Mouse (Mus musculus) embryonic facial prominence, embryonic 15.5 days (tissue): ENCODE results near the gene Tubb4b. TPM values are rescaled to one million over a fixed set of nuclear protein-coding genes. Genes with fewer than 3 reads are reported as not detected.
A peak's percentile ranks its signal among the peaks of the same experiment; 100 is the strongest.

Experiments used
- ATAC-seq: fragments of 200-750 bp; cut with Nextera tagmentation; 2 replicates; pipeline ENCODE4 v1.8.0; 2017; ENCODE audit warnings: low read depth, moderate TSS enrichment; ENCODE audit not compliant: insufficient number of reproducible peaks, low FRiP score, low TSS enrichment
- H3K27ac ChIP-seq: fragments of 300-500 bp; sonication (generic); replicated peaks from 2 replicates; pipeline ENCODE4 v1.5.1; 2015; ENCODE audit warnings: mild to moderate bottlenecking, inconsistent platforms
- H3K27me3 ChIP-seq: fragments of 300-500 bp; sonication (generic); 2 replicates; pipeline ENCODE4 v1.6.1; 2015; ENCODE audit warnings: inconsistent platforms
- H3K36me3 ChIP-seq: fragments of 300-500 bp; sonication (generic); 2 replicates; pipeline ENCODE4 v1.6.1; 2015; ENCODE audit warnings: mild to moderate bottlenecking, inconsistent platforms
- H3K4me1 ChIP-seq: fragments of 300-500 bp; sonication (generic); 2 replicates; pipeline ENCODE4 v1.6.1; 2015; ENCODE audit warnings: inconsistent platforms
- H3K4me2 ChIP-seq: fragments of 300-500 bp; sonication (generic); replicated peaks from 2 replicates; pipeline ENCODE4 v1.6.1; 2015; ENCODE audit warnings: mild to moderate bottlenecking, inconsistent platforms
- H3K4me3 ChIP-seq: fragments of 300-500 bp; sonication (generic); replicated peaks from 2 replicates; pipeline ENCODE4 v1.5.1; 2015; ENCODE audit warnings: mild to moderate bottlenecking, inconsistent platforms
- H3K9ac ChIP-seq: fragments of 300-500 bp; sonication (generic); 2 replicates; pipeline ENCODE4 v1.6.1; 2015; ENCODE audit warnings: inconsistent platforms
- H3K9me3 ChIP-seq: fragments of 300-500 bp; sonication (generic); replicated peaks from 2 replicates; pipeline ENCODE4 v1.6.1; 2016; ENCODE audit warnings: inconsistent platforms
- WGBS: fragments of 180-500 bp; shearing (Covaris S2); methylation state at CpG from one replicate; pipeline ENCODE4 v1.1.7; 2015; 5-methylcytosine and 5-hydroxymethylcytosine counted together
- polyA plus RNA-seq: library from polyadenylated mRNA; unstranded; fragments of >200 nt; fragmentation: Nextera tagmentation; extraction: Ambion mirVana; gene quantifications from 2 replicates; pipeline ENCODE4 v1.2.1, GENCODE M21; 2015

The Tubb4b gene
- polyA plus RNA-seq, 1 experiment from 2014 or later = 660 TPM

GRCm38 (mm10) chr2:25176573-25176972, 47.9 kb downstream of the Tubb4b start:
- no peak overlapping the region for H3K4me2 ChIP-seq
- H3K27me3 ChIP-seq = peaks cover 56% of the 10 kb centered on the region
- no peaks in the 10 kb centered on the region for H3K9me3 ChIP-seq
- WGBS = 50% methylated on average over 6 of the region's 6 CpGs
- peak overlapping the region; percentile 12 for H3K27ac ChIP-seq
- H3K9ac ChIP-seq = no peak overlapping the region
- H3K4me1 ChIP-seq = peaks cover 63% of the 10 kb centered on the region
- H3K4me3 ChIP-seq = no peak overlapping the region
- no peaks in the 10 kb centered on the region for H3K36me3 ChIP-seq
- no peak for ATAC-seq

- 72% methylated on average over 4 of the region's 4 CpGs for WGBS
- Histone ChIP-seq H3K4me2 (no peak overlapping the region), H3K27me3 (peaks cover 47% of the 10 kb centered on the region), H3K4me1 (peaks cover 55% of the 10 kb centered on the region), H3K9me3 (no peaks in the 10 kb centered on the region), H3K9ac (no peak overlapping the region), H3K36me3 (no peaks in the 10 kb centered on the region), H3K4me3 (no peak overlapping the region), H3K27ac (no peak overlapping the region)
- ATAC-seq = no peak
Observed at GRCm38 (mm10) chr2:25175690-25176078, 48.8 kb downstream of the Tubb4b start.

GRCm38 (mm10) chr2:25174866-25175689, 49.4 kb downstream of the Tubb4b start:
- Histone ChIP-seq H3K4me1 (peaks cover 55% of the 10 kb centered on the region), H3K4me2 (no peak overlapping the region), H3K9me3 (no peaks in the 10 kb centered on the region), H3K27me3 (peaks cover 41% of the 10 kb centered on the region), H3K4me3 (no peak overlapping the region), H3K36me3 (no peaks in the 10 kb centered on the region), H3K9ac (no peak overlapping the region), H3K27ac (no peak overlapping the region)
- ATAC-seq = no peak
- 53% methylated on average over 7 of the region's 7 CpGs for WGBS

- 90% methylated on average over 4 of the region's 4 CpGs for WGBS
- peaks cover 57% of the 10 kb centered on the region for H3K4me1 ChIP-seq
- no peak for ATAC-seq
- H3K27me3 ChIP-seq = peaks cover 28% of the 10 kb centered on the region
- H3K9me3 ChIP-seq = no peaks in the 10 kb centered on the region
- no peak overlapping the region for H3K4me3 ChIP-seq
- no peak overlapping the region for H3K27ac ChIP-seq
- no peaks in the 10 kb centered on the region for H3K36me3 ChIP-seq
- no peak overlapping the region for H3K4me2 ChIP-seq
- H3K9ac ChIP-seq = no peak overlapping the region
Observed at GRCm38 (mm10) chr2:25173821-25174220, 50.7 kb downstream of the Tubb4b start.

GRCm38 (mm10) chr2:25172629-25173028, 51.9 kb downstream of the Tubb4b start:
- Histone ChIP-seq H3K9me3 (no peaks in the 10 kb centered on the region), H3K4me1 (peaks cover 57% of the 10 kb centered on the region), H3K4me3 (no peak overlapping the region), H3K36me3 (no peaks in the 10 kb centered on the region), H3K27me3 (peaks cover 16% of the 10 kb centered on the region), H3K4me2 (no peak overlapping the region), H3K27ac (peak overlapping the region; percentile 8), H3K9ac (no peak overlapping the region)
- no peak for ATAC-seq
- WGBS = 54% methylated on average over 8 of the region's 8 CpGs

Other genes starting within 250 kb of the Tubb4b start
- gene Mrpl41, start 249.6 kb downstream of the Tubb4b start, polyA plus RNA-seq = 127 and 132 TPM in 2 replicates
- 8.5 and 9.7 TPM in 2 replicates for gene Pnpla7, start 248.7 kb downstream of the Tubb4b start, polyA plus RNA-seq
- gene Nsmf, start 170.3 kb downstream of the Tubb4b start, polyA plus RNA-seq = 93.0 and 97.2 TPM in 2 replicates
- not detected in 2 replicates for gene Entpd8, start 144.4 kb downstream of the Tubb4b start, polyA plus RNA-seq
- 0.37 and 0.39 TPM in 2 replicates for gene Noxa1, start 129.6 kb downstream of the Tubb4b start, polyA plus RNA-seq
- 26.8 and 26.9 TPM in 2 replicates for gene Nrarp, start 43.9 kb downstream of the Tubb4b start, polyA plus RNA-seq
- 9.3 and 10.5 TPM in 2 replicates for gene Tor4a, start 27.8 kb downstream of the Tubb4b start, polyA plus RNA-seq
- 114 and 115 TPM in 2 replicates for gene Nelfb, start 13.2 kb downstream of the Tubb4b start, polyA plus RNA-seq
- not detected in 2 replicates for gene Stpg3, start 10.1 kb downstream of the Tubb4b start, polyA plus RNA-seq
- gene Fam166a, start 6.0 kb downstream of the Tubb4b start, polyA plus RNA-seq = 0.77 TPM in 1 of 2 replicates, not detected in the other
- not detected in 2 replicates for gene Slc34a3, start 9.7 kb upstream of the Tubb4b start, polyA plus RNA-seq
- gene Rnf224, start 12.1 kb upstream of the Tubb4b start, polyA plus RNA-seq = 0.20 and 0.24 TPM in 2 replicates
- gene Rnf208, start 17.6 kb upstream of the Tubb4b start, polyA plus RNA-seq = 18.4 and 22.9 TPM in 2 replicates
- 53.3 and 54.0 TPM in 2 replicates for gene Cysrt1, start 17.8 kb upstream of the Tubb4b start, polyA plus RNA-seq
- gene AL732309.1, start 22.2 kb upstream of the Tubb4b start, polyA plus RNA-seq = 8.2 and 9.4 TPM in 2 replicates
- gene Tmem203, start 30.7 kb upstream of the Tubb4b start, polyA plus RNA-seq = 23.8 and 25.6 TPM in 2 replicates
- 10.2 TPM in 2 replicates for gene Tprn, start 37.9 kb upstream of the Tubb4b start, polyA plus RNA-seq
- gene Ssna1, start 47.7 kb upstream of the Tubb4b start, polyA plus RNA-seq = 258 and 263 TPM in 2 replicates
- 134 and 136 TPM in 2 replicates for gene Anapc2, start 47.8 kb upstream of the Tubb4b start, polyA plus RNA-seq
- gene Tmem210, start 63.4 kb upstream of the Tubb4b start, polyA plus RNA-seq = not detected in 2 replicates
- 4.9 and 5.2 TPM in 2 replicates for gene Lrrc26, start 65.2 kb upstream of the Tubb4b start, polyA plus RNA-seq
- gene Grin1, start 94.5 kb upstream of the Tubb4b start, polyA plus RNA-seq = 0.33 and 0.71 TPM in 2 replicates
- 54.4 and 55.5 TPM in 2 replicates for gene Man1b1, start 107.6 kb upstream of the Tubb4b start, polyA plus RNA-seq
- gene Dpp7, start 131.7 kb upstream of the Tubb4b start, polyA plus RNA-seq = 24.6 and 25.5 TPM in 2 replicates
- 18.4 and 21.7 TPM in 2 replicates for gene Uap1l1, start 141.0 kb upstream of the Tubb4b start, polyA plus RNA-seq
- gene Sapcd2, start 147.6 kb upstream of the Tubb4b start, polyA plus RNA-seq = 29.2 and 32.8 TPM in 2 replicates
- 7.4 and 9.0 TPM in 2 replicates for gene Entpd2, start 171.2 kb upstream of the Tubb4b start, polyA plus RNA-seq
- 64.9 and 67.8 TPM in 2 replicates for gene Npdc1, start 174.6 kb upstream of the Tubb4b start, polyA plus RNA-seq
- gene Fut7, start 198.6 kb upstream of the Tubb4b start, polyA plus RNA-seq = 0.08 and 0.20 TPM in 2 replicates
- gene Abca2, start 204.0 kb upstream of the Tubb4b start, polyA plus RNA-seq = 4.0 and 4.1 TPM in 2 replicates
- gene Clic3, start 232.1 kb upstream of the Tubb4b start, polyA plus RNA-seq = 72.8 and 75.5 TPM in 2 replicates
- 48.7 and 49.1 TPM in 2 replicates for gene Paxx, start 236.4 kb upstream of the Tubb4b start, polyA plus RNA-seq
- gene Ptgds, start 245.3 kb upstream of the Tubb4b start, polyA plus RNA-seq = 18.7 and 20.8 TPM in 2 replicates